Comparison of ENCODE assay signal across 8 mouse cellular contexts in the genomic region with DNA sequence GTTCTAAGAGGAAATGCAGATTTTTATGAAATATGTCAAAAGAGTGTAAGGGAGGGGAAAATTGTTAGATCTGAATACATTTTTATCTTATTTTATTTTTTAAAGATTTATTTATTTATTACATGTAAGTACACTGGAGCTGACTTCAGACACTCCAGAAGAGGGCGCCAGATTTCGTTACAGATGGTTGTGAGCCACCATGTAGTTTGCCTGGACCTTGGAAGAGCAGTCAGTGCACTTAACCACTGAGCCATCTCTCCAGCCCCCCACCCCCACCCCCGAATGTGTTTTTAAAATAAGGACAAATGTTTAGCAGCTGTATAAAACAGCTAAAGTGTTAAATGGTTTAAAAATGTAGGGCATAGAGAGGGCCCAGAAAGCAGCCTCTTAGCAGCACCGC. TPM values are rescaled to one million over a fixed set of nuclear protein-coding genes. Genes with fewer than 3 reads are reported as not detected.
DNase-seq lines count a peak whose midpoint lies in the region; ATAC-seq and TF ChIP-seq lines count a peak whose summit lies in the region.
"Had no signal": no experiment of that assay in that cellular context is flagged by ENCODE, and none has a peak within 500 bp of the region (broad histone marks: within the 10 kb centered on the region; RNA-seq: fewer than 3 reads in every experiment).

No protein-coding gene starts in this region.

- H3K4me1 ChIP-seq in midbrain, embryonic 10.5 days: no peaks in the 10 kb centered on the region
- H3K4me1 ChIP-seq in midbrain, embryonic 13.5 days (replicated peaks): no peaks in the 10 kb centered on the region
- H3K4me1 ChIP-seq in cerebellum, adult 2 months (ENCODE audit: control insufficient read depth, insufficient read depth, low read length): no peaks in the 10 kb centered on the region
- H3K4me1 ChIP-seq in limb, embryonic 14.5 days (ENCODE audit: control insufficient read depth, insufficient read depth, low read length): no peaks in the 10 kb centered on the region
- H3K4me1 ChIP-seq: limb, embryonic 12.5 days had no signal

- TF ChIP-seq POLR2A in cerebellum, adult 2 months (IDR thresholded peaks at IDR 0.05; ENCODE audit: borderline replicate concordance, insufficient read depth, low read length): no peak
- no peak for TF ChIP-seq POLR2A in limb, embryonic 14.5 days (IDR thresholded peaks at IDR 0.05; ENCODE audit: borderline replicate concordance, extremely low read depth, insufficient read depth, insufficient read length)

- peak; percentile 49; the same call in 1 of the 2 replicates for TF ChIP-seq CTCF in cerebellum, adult 2 months (IDR thresholded peaks at IDR 0.05; ENCODE audit: borderline replicate concordance, insufficient read depth, low read depth, low read length)

- H3K36me3 ChIP-seq in midbrain, embryonic 10.5 days: no peaks in the 10 kb centered on the region
- H3K36me3 ChIP-seq in midbrain, embryonic 13.5 days: no peaks in the 10 kb centered on the region
- H3K36me3 ChIP-seq in limb, embryonic 14.5 days (ENCODE audit: control insufficient read depth, insufficient read depth, low read length): no peaks in the 10 kb centered on the region
- H3K36me3 ChIP-seq: limb, embryonic 12.5 days had no signal

- H3K9ac ChIP-seq in midbrain, embryonic 13.5 days (replicated peaks): no peak overlapping the region
- no peak overlapping the region for H3K9ac ChIP-seq in limb, embryonic 14.5 days (ENCODE audit: low read depth, low read length, severe bottlenecking)
- H3K9ac ChIP-seq: limb, embryonic 12.5 days had no signal

- H3K27me3 ChIP-seq in midbrain, embryonic 10.5 days (ENCODE audit: low read depth, poor library complexity, severe bottlenecking): peaks cover 15% of the 10 kb centered on the region
- H3K27me3 ChIP-seq in midbrain, embryonic 13.5 days: peaks cover 7% of the 10 kb centered on the region
- H3K27me3 ChIP-seq in cerebellum, adult 2 months (ENCODE audit: control insufficient read depth, insufficient read depth, low read length): no peaks in the 10 kb centered on the region
- H3K27me3 ChIP-seq in limb, embryonic 14.5 days (ENCODE audit: control insufficient read depth, insufficient read depth, low read length): no peaks in the 10 kb centered on the region

- H3K9me3 ChIP-seq in midbrain, embryonic 10.5 days (replicated peaks): no peaks in the 10 kb centered on the region
- H3K9me3 ChIP-seq in midbrain, embryonic 13.5 days: no peaks in the 10 kb centered on the region
- no peaks in the 10 kb centered on the region for H3K9me3 ChIP-seq in limb, embryonic 14.5 days (ENCODE audit: control insufficient read depth, low read length)
- H3K9me3 ChIP-seq: limb, embryonic 12.5 days had no signal

- ATAC-seq in midbrain, embryonic 13.5 days: no peak
- no peak for ATAC-seq in limb, embryonic 14.5 days (ENCODE audit: low FRiP score, low read depth)

- WGBS in midbrain, embryonic 10.5 days: 29% methylated on average over 4 of the region's 4 CpGs
- whole genome bisulfite sequencing in midbrain, embryonic 13.5 days: 25% methylated on average over 4 of the region's 4 CpGs
- 32% methylated on average over 4 of the region's 4 CpGs for WGBS in cerebellum, adult 2 months
- WGBS in limb, embryonic 14.5 days: 22% methylated on average over 4 of the region's 4 CpGs

- intact Hi-C loops in heart, postnatal 14 days (cut with DNase I): loop anchor here (10.0 kb wide), 1 partner anchor 250 kb away; no protein-coding TSS in a partner anchor

- H3K27ac ChIP-seq in midbrain, embryonic 10.5 days (replicated peaks): no peak overlapping the region
- H3K27ac ChIP-seq in midbrain, embryonic 13.5 days: no peak overlapping the region
- H3K27ac ChIP-seq in cerebellum, adult 2 months (ENCODE audit: insufficient read depth, low read length): no peak overlapping the region
- H3K27ac ChIP-seq in limb, embryonic 14.5 days (replicated peaks; ENCODE audit: low read depth, low read length): no peak overlapping the region
- H3K27ac ChIP-seq: limb, embryonic 12.5 days had no signal

- no peak overlapping the region for H3K4me2 ChIP-seq in midbrain, embryonic 13.5 days (replicated peaks)
- no peak overlapping the region for H3K4me2 ChIP-seq in limb, embryonic 14.5 days (replicated peaks; ENCODE audit: low read depth, low read length, severe bottlenecking)
- H3K4me2 ChIP-seq: limb, embryonic 12.5 days had no signal

- DNase-seq in midbrain, embryonic 10.5 days (ENCODE audit: low spot score): peak; percentile 38
- DNase-seq in MN1 (ENCODE audit: low spot score): peak; percentile 71
- peak; percentile 55 to 57 for DNase-seq in cerebellum, adult 2 months
- peak; percentile 51 to 70 for DNase-seq in heart, postnatal 14 days
- peak; percentile 54 for DNase-seq in limb, embryonic 14.5 days (ENCODE audit: low spot score)
- peak; percentile 26 to 32 for DNase-seq in thymus, adult 18-20 months

- no peak overlapping the region for H3K4me3 ChIP-seq in midbrain, embryonic 10.5 days
- H3K4me3 ChIP-seq in midbrain, embryonic 13.5 days (replicated peaks): no peak overlapping the region
- H3K4me3 ChIP-seq in cerebellum, adult 2 months (replicated peaks; ENCODE audit: insufficient read depth, low read depth, low read length): no peak overlapping the region
- no peak overlapping the region for H3K4me3 ChIP-seq in limb, embryonic 14.5 days (replicated peaks; ENCODE audit: low read length)
- H3K4me3 ChIP-seq: limb, embryonic 12.5 days had no signal

RNA-seq across cellular contexts. Expression of a gene that starts 15.6 kb away (rescaled TPM):
- polyA plus RNA-seq in midbrain, embryonic 10.5 days (2016; fragmentation: Nextera tagmentation; extraction: Ambion mirVana): 17.6 and 18.9 TPM in 2 replicates
- polyA plus RNA-seq in midbrain, embryonic 13.5 days (2015; fragmentation: Nextera tagmentation; extraction: Ambion mirVana): 20.6 and 22.8 TPM in 2 replicates
- polyA plus RNA-seq in cerebellum, adult 2 months (2012; rRNA removed): 19.2 and 20.0 TPM in 2 replicates
- 1 to 10 TPM; 9.6 to 9.8 TPM for total RNA-seq in heart, postnatal 14 days (2021)
- 21.3 and 22.2 TPM in 2 replicates for polyA plus RNA-seq in limb, embryonic 14.5 days (2012; rRNA removed)
- polyA plus RNA-seq in limb, embryonic 14.5 days (2014; fragmentation: Nextera tagmentation; extraction: Ambion mirVana): 19.0 and 22.3 TPM in 2 replicates

RNA-seq across cellular contexts. Expression of a gene that starts 41.5 kb away (rescaled TPM):
- 49.1 and 53.7 TPM in 2 replicates for polyA plus RNA-seq in midbrain, embryonic 10.5 days (2016; fragmentation: Nextera tagmentation; extraction: Ambion mirVana)
- polyA plus RNA-seq in midbrain, embryonic 13.5 days (2015; fragmentation: Nextera tagmentation; extraction: Ambion mirVana): 27.9 and 31.9 TPM in 2 replicates
- 11.1 and 11.3 TPM in 2 replicates for polyA plus RNA-seq in cerebellum, adult 2 months (2012; rRNA removed)
- total RNA-seq in heart, postnatal 14 days (2021): 10 to 100 TPM; 20.6 to 20.8 TPM
- 53.8 and 66.0 TPM in 2 replicates for polyA plus RNA-seq in limb, embryonic 14.5 days (2012; rRNA removed)
- 39.5 and 40.2 TPM in 2 replicates for polyA plus RNA-seq in limb, embryonic 14.5 days (2014; fragmentation: Nextera tagmentation; extraction: Ambion mirVana)

RNA-seq across cellular contexts. Expression of a gene that starts 55.5 kb away (rescaled TPM):
- 68.7 and 72.2 TPM in 2 replicates for polyA plus RNA-seq in midbrain, embryonic 10.5 days (2016; fragmentation: Nextera tagmentation; extraction: Ambion mirVana)
- 35.0 and 37.0 TPM in 2 replicates for polyA plus RNA-seq in midbrain, embryonic 13.5 days (2015; fragmentation: Nextera tagmentation; extraction: Ambion mirVana)
- polyA plus RNA-seq in cerebellum, adult 2 months (2012; rRNA removed): 36.0 and 38.4 TPM in 2 replicates
- 10 to 100 TPM; 42.8 to 45.3 TPM for total RNA-seq in heart, postnatal 14 days (2021)
- polyA plus RNA-seq in limb, embryonic 14.5 days (2012; rRNA removed): 75.2 and 86.8 TPM in 2 replicates
- 46.2 and 49.8 TPM in 2 replicates for polyA plus RNA-seq in limb, embryonic 14.5 days (2014; fragmentation: Nextera tagmentation; extraction: Ambion mirVana)

RNA-seq across cellular contexts. Expression of a gene that starts 55.6 kb away (rescaled TPM):
- polyA plus RNA-seq in midbrain, embryonic 10.5 days (2016; fragmentation: Nextera tagmentation; extraction: Ambion mirVana): 0.76 and 1.7 TPM in 2 replicates
- polyA plus RNA-seq in midbrain, embryonic 13.5 days (2015; fragmentation: Nextera tagmentation; extraction: Ambion mirVana): 1.6 and 2.7 TPM in 2 replicates
- 3.5 and 4.4 TPM in 2 replicates for polyA plus RNA-seq in cerebellum, adult 2 months (2012; rRNA removed)
- total RNA-seq in heart, postnatal 14 days (2021): 1 to 10 TPM; 1.6 to 3.0 TPM
- polyA plus RNA-seq in limb, embryonic 14.5 days (2012; rRNA removed): 0.29 and 0.58 TPM in 2 replicates
- polyA plus RNA-seq in limb, embryonic 14.5 days (2014; fragmentation: Nextera tagmentation; extraction: Ambion mirVana): 0.52 and 1.1 TPM in 2 replicates
